Mouse (Mus musculus): Measurements from ENCODE around the gene Nanos3. TPM values are rescaled to one million over a fixed set of nuclear protein-coding genes. Genes with fewer than 3 reads are reported as not detected.
A peak's percentile ranks its signal among the peaks of the same experiment; 100 is the strongest.

Gene Nanos3
- not detected for total RNA-seq (2018; cell fraction: chromatin; rRNA removed)
- total RNA-seq (2018; cell fraction: cytosol; rRNA removed): not detected
- not detected for total RNA-seq (2018; cell fraction: nucleus; rRNA removed)
- polyA plus RNA-seq (2018): not detected in 3 replicates

DNA sequence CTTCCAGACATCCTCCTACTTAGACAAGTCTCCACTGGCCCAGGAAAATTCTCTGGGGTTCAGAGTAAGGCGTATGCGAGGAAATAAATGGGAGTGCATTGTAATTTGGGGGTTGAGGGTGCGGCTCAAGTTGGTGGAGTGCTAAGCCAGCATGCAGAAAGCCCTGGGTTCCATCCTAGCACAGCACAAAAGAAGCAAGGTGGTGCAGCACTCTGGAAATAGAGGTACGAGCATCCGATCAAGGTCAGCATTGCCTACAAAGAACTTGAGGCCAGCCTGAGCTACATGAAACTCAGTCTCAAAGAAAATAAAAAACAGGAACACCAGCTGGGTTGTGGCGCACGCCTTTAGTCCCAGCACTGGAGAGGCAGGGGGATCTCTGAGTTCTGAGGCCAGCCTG lies at the start of gene Nanos3:
Nanos3 (minus strand) TSS at position 101 of the 400 bp plus-strand sequence.
- H3K4me3 ChIP-seq (ENCODE audit: inconsistent target): no peak within 1 kb of the TSS

DNA sequence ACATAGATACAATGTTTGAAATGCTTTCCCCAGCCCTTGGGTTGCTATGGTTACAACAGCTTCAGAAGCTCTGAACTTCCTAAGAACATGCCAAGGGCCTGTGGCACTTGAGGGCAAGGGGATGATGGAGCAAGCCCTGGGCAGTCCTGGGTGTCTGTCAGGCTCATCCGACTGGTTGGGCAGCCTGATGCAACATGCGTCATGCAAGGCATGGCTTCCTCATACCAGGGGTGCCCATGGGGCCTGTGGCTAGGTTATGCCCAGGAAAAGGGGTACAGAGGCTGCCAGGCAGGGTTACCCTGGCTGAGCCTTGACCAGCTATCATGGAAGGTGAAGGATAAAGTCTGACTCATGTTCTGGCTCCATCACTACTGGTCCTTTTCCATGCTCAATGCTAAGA lies 48.0 kb upstream of the Nanos3 start:
- H3K27ac ChIP-seq: no peak overlapping the region
- no peak overlapping the region for H3K4me3 ChIP-seq (ENCODE audit: inconsistent target)
- H3K36me3 ChIP-seq (ENCODE audit: inconsistent target): peaks cover 23% of the 10 kb centered on the region
- H3K79me2 ChIP-seq (ENCODE audit: inconsistent target): peaks cover 13% of the 10 kb centered on the region; the same call in 1 of the 2 replicates
- 75% methylated on average over 2 of the region's 2 CpGs for WGBS (ENCODE audit: missing documents)

More for the DNA sequence above, at the start of gene Nanos3:
- H3K79me2 ChIP-seq (ENCODE audit: inconsistent target): no peaks in the 10 kb centered on the region
- no peaks in the 10 kb centered on the region for H3K36me3 ChIP-seq (ENCODE audit: inconsistent target)
- 94% methylated on average over 7 of the region's 7 CpGs for WGBS (ENCODE audit: missing documents)
- H3K27ac ChIP-seq: no peak within 1 kb of the TSS

GRCm38 (mm10) chr8:84230735-84231134 lies 45.7 kb upstream of the Nanos3 start:
- Histone ChIP-seq H3K36me3 (ENCODE audit: inconsistent target) (peaks cover 45% of the 10 kb centered on the region), H3K27ac (no peak overlapping the region), H3K4me3 (ENCODE audit: inconsistent target) (no peak overlapping the region), H3K79me2 (ENCODE audit: inconsistent target) (peaks cover 6% of the 10 kb centered on the region; the same call in 1 of the 2 replicates)
- 82% methylated on average over 17 of the region's 17 CpGs for WGBS (ENCODE audit: missing documents)

GRCm38 (mm10) chr8:84223322-84224029 lies 38.5 kb upstream of the Nanos3 start:
- Histone ChIP-seq H3K36me3 (ENCODE audit: inconsistent target) (peaks cover 35% of the 10 kb centered on the region), H3K4me3 (ENCODE audit: inconsistent target) (no peak overlapping the region), H3K27ac (peak overlapping the region; percentile 88), H3K79me2 (ENCODE audit: inconsistent target) (no peaks in the 10 kb centered on the region)
- WGBS (ENCODE audit: missing documents): 86% methylated on average over 9 of the region's 21 CpGs

GRCm38 (mm10) chr8:84222566-84223165 lies 37.6 kb upstream of the Nanos3 start:
- H3K27ac ChIP-seq: peak overlapping the region; percentile 88
- peaks cover 27% of the 10 kb centered on the region for H3K36me3 ChIP-seq (ENCODE audit: inconsistent target)
- H3K79me2 ChIP-seq (ENCODE audit: inconsistent target): no peaks in the 10 kb centered on the region
- no peak overlapping the region for H3K4me3 ChIP-seq (ENCODE audit: inconsistent target)
- 9% methylated on average over 7 of the region's 9 CpGs for WGBS (ENCODE audit: missing documents)

DNA sequence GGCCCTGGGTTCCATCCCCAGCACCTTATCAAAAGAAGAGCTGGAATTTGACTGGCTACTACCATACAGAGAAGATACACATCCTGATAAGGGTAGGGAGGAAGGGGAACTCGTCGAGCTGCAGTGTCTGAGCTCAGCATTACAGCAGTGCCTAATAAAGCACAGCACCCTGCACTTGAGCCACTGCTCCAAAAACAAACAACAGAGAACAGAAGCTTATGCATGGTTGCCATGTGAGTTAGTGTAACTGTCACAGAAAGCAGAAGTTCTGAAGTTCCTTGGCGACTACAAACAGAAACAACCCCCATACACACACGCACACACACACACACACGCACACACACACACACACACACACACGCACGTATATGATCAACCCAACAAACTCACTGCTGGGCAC lies 35.1 kb upstream of the Nanos3 start:
- 0% methylated on average over 3 of the region's 7 CpGs for WGBS (ENCODE audit: missing documents)
- Histone ChIP-seq H3K27ac (peak overlapping the region; percentile 85), H3K4me3 (ENCODE audit: inconsistent target) (no peak overlapping the region), H3K36me3 (ENCODE audit: inconsistent target) (peaks cover 15% of the 10 kb centered on the region; the same call in 1 of the 2 replicates), H3K79me2 (ENCODE audit: inconsistent target) (no peaks in the 10 kb centered on the region)

DNA sequence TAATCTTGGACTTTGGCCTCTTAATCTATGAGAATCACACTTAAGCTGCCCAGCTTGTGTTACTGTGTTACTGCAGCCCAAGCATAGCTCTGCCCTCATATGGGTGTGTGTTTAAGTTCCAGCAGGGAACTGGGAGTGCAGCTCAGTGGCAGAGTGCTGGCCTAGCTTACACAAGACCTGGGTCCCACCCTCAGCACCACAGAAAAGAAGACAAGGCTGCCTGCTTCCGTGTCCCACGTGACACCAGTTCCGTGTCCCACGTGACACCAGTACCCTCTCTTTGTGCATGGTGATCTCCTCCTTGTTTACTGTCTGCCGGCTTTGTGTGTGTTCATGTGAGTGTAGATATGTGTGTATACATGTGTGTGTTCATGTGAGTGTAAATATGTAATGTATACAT lies 33.1 kb upstream of the Nanos3 start:
- no peak overlapping the region for H3K4me3 ChIP-seq (ENCODE audit: inconsistent target)
- no peak overlapping the region for H3K27ac ChIP-seq
- H3K36me3 ChIP-seq (ENCODE audit: inconsistent target): peaks cover 30% of the 10 kb centered on the region; the same call in 1 of the 2 replicates
- no CpG with 5 or more reads among the region's 5 CpGs for whole genome bisulfite sequencing (ENCODE audit: missing documents)
- no peaks in the 10 kb centered on the region for H3K79me2 ChIP-seq (ENCODE audit: inconsistent target)

DNA sequence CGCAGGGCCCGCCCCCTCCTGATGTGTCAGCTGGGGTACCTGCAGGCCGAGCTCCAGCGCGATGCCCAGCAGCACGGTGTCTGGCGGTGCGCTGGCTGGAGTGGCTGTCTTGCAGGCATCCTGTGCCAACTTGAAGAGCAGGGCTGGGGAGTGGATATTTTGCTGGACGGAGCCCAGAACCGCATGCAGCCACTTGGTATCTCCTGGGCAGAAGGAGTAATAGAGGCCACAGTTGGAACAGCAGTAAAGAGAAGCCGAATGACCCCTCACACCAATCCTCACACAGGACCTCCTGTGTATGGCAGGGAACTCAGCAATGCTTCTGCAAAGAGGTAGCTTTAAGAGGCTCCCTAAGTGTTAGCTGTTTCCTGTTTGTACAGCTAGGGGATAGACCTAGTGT lies 32.2 kb upstream of the Nanos3 start:
- H3K27ac ChIP-seq: no peak overlapping the region
- no peaks in the 10 kb centered on the region for H3K79me2 ChIP-seq (ENCODE audit: inconsistent target)
- H3K4me3 ChIP-seq (ENCODE audit: inconsistent target): no peak overlapping the region
- H3K36me3 ChIP-seq (ENCODE audit: inconsistent target): peaks cover 31% of the 10 kb centered on the region; the same call in 1 of the 2 replicates
- 96% methylated on average over 11 of the region's 11 CpGs for WGBS (ENCODE audit: missing documents)

DNA sequence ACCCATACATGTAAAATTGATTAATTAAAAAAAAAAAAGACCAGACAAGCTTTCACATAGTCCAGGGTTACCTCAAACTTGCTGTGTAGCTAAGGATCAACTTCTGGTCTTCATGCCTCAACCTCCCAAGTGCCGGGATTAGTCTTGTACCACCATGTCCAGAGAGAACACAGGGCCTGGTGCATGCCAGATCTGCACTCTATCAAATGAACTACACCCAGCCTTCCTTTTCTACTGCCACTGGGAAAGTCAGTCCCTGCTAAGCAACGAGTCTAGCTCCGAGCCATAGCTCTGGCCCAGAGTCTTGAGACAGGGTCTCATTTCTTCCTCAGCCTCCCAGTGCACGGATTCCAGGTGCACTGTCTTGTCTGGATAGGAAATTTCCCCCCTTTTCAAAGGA lies 28.3 kb upstream of the Nanos3 start:
- H3K4me3 ChIP-seq (ENCODE audit: inconsistent target): no peak overlapping the region
- peaks cover 16% of the 10 kb centered on the region for H3K79me2 ChIP-seq (ENCODE audit: inconsistent target)
- no peak overlapping the region for H3K27ac ChIP-seq
- H3K36me3 ChIP-seq (ENCODE audit: inconsistent target): peaks cover 45% of the 10 kb centered on the region
- WGBS (ENCODE audit: missing documents): 95% methylated on average over 4 of the region's 4 CpGs

- H3K36me3 ChIP-seq (ENCODE audit: inconsistent target): peaks cover 45% of the 10 kb centered on the region
- peaks cover 29% of the 10 kb centered on the region for H3K79me2 ChIP-seq (ENCODE audit: inconsistent target)
- H3K4me3 ChIP-seq (ENCODE audit: inconsistent target): no peak overlapping the region
- WGBS (ENCODE audit: missing documents): 93% methylated on average over 27 of the region's 31 CpGs
- no peak overlapping the region for H3K27ac ChIP-seq
Measured at GRCm38 (mm10) chr8:84211881-84212563, 27.0 kb upstream of the Nanos3 start.

- 92% methylated on average over 3 of the region's 3 CpGs for WGBS (ENCODE audit: missing documents)
- no peak overlapping the region for H3K4me3 ChIP-seq (ENCODE audit: inconsistent target)
- H3K36me3 ChIP-seq (ENCODE audit: inconsistent target): peaks cover 42% of the 10 kb centered on the region
- H3K79me2 ChIP-seq (ENCODE audit: inconsistent target): peaks cover 37% of the 10 kb centered on the region
- H3K27ac ChIP-seq: no peak overlapping the region
Measured at GRCm38 (mm10) chr8:84211202-84211601, 26.2 kb upstream of the Nanos3 start.

DNA sequence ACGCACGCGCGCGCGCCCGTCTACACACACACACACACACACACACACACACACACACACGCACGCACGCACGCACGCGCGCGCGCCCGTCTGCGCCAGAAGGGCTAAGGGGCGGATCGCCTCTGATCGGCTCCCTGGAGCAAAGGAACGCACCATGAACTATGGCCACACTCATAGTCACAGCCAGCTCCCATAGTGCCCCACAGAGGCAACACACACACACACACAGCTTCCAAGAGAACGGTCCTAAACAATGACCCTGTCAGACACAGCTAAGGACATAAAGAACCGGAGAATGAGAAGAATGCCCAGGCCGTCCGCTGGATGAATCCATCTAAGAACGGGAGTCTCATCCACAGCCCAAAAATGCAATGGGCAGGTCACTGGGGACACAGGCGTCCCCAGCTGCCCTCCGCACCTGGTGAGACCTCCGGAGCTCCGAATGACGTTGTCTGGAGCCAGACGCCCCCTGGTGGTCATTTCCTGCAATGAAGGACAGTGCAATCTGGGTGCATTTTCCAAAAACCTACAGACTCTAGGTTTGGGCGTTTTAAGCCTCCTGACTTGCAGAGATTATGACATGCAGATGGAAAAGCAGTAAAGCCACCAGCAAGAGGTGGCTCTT lies 25.3 kb upstream of the Nanos3 start:
- Histone ChIP-seq H3K4me3 (ENCODE audit: inconsistent target) (no peak overlapping the region), H3K36me3 (ENCODE audit: inconsistent target) (peaks cover 43% of the 10 kb centered on the region), H3K79me2 (ENCODE audit: inconsistent target) (peaks cover 46% of the 10 kb centered on the region), H3K27ac (no peak overlapping the region)
- WGBS (ENCODE audit: missing documents): 55% methylated on average over 24 of the region's 34 CpGs

GRCm38 (mm10) chr8:84208381-84209380 lies 23.7 kb upstream of the Nanos3 start:
- Histone ChIP-seq H3K36me3 (ENCODE audit: inconsistent target) (peaks cover 38% of the 10 kb centered on the region), H3K79me2 (ENCODE audit: inconsistent target) (peaks cover 60% of the 10 kb centered on the region), H3K4me3 (ENCODE audit: inconsistent target) (peak overlapping the region; percentile 9; the same call in 1 of the 2 replicates), H3K27ac (peak overlapping the region; percentile 94)
- 25% methylated on average over 17 of the region's 17 CpGs for WGBS (ENCODE audit: missing documents)

All from macrophage (primary cell).